Mouse (Mus musculus) central nervous system, embryonic 14 days (tissue): ENCODE measurements around the gene Pdcd1lg2. TPM values are rescaled to one million over a fixed set of nuclear protein-coding genes. Genes with fewer than 3 reads are reported as not detected.

Experiments used
- polyA plus RNA-seq: library from polyadenylated mRNA; depleted of rRNA; stranded (reverse); fragments of >200 nt; gene quantifications from 2 replicates; pipeline ENCODE4 v1.2.3, GENCODE M21; 2012; rRNA removed

The Pdcd1lg2 gene
- polyA plus RNA-seq: 0.06 TPM in 1 of 2 replicates, not detected in the other

GRCm38 (mm10) chr19:29410619-29411018, at the start of gene Pdcd1lg2:
Pdcd1lg2 (plus strand) TSS chr19:29410919.

GRCm38 (mm10) chr19:29366969-29367622, 43.6 kb upstream of the Pdcd1lg2 start, which contains the start of the genes Plgrkt and Cd274:
Plgrkt (minus strand) TSS chr19:29367390.
Cd274 (plus strand) TSS chr19:29367455.

Other genes with a start within 250 kb of the Pdcd1lg2 start
- 26.7 and 28.9 TPM in 2 replicates for gene Jak2, start 159.1 kb upstream of the Pdcd1lg2 start, polyA plus RNA-seq
- 1.1 and 1.6 TPM in 2 replicates for gene Insl6, start 85.6 kb upstream of the Pdcd1lg2 start, polyA plus RNA-seq
- 1.4 and 1.7 TPM in 2 replicates for gene Rln1, start 76.2 kb upstream of the Pdcd1lg2 start, polyA plus RNA-seq
- gene Plgrkt, start 43.5 kb upstream of the Pdcd1lg2 start, polyA plus RNA-seq: 55.8 and 63.9 TPM in 2 replicates
- gene Cd274, start 43.5 kb upstream of the Pdcd1lg2 start, polyA plus RNA-seq: 0.95 and 1.6 TPM in 2 replicates
- gene Ric1, start 111.4 kb downstream of the Pdcd1lg2 start, polyA plus RNA-seq: 22.4 and 27.0 TPM in 2 replicates
- 9.2 and 10.8 TPM in 2 replicates for gene Ermp1, start 237.5 kb downstream of the Pdcd1lg2 start, polyA plus RNA-seq